30 mouse cellular contexts compared by ENCODE assay signal in the genomic region with DNA sequence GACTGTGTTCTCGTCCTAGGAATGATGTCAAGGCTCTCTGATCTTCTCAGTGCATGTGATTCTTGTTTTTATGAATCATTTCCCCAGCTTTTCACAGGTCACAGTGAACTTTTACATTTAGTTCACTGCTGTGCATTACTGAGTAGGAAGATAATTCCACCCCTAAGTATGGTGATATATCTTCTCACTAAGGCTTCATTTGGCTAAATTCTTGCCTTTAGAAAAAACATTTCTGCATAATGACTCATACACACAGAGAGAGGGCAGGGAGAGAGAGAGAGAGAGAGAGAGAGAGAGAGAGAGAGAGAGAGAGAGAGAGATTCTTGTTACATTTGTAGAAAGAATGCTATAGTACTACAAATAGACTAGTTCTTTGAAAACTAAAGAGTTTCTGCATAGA. TPM values are rescaled to one million over a fixed set of nuclear protein-coding genes. Genes with fewer than 3 reads are reported as not detected.
"Had no signal": no experiment of that assay in that cellular context is flagged by ENCODE, and none has a peak within 500 bp of the region (broad histone marks: within the 10 kb centered on the region; RNA-seq: fewer than 3 reads in every experiment).

No protein-coding gene starts in this region.

- H3K27ac ChIP-seq: embryonic facial prominence, embryonic 10.5 days; embryonic facial prominence, embryonic 12.5 days; embryonic facial prominence, embryonic 13.5 days; embryonic facial prominence, embryonic 15.5 days; forebrain, embryonic 10.5 days; forebrain, embryonic 12.5 days; forebrain, embryonic 13.5 days; forebrain, embryonic 15.5 days; gastrocnemius, adult 2 months; heart, adult 2 months had no signal

- DNase-seq: cerebellum, adult 8-10 months; cerebellum, adult 9-10 months; cerebellum, adult 9-11 months; cerebellum, postnatal 10 days; cerebellum, postnatal 14 days; cerebellum, postnatal 25 days; cerebellum, postnatal 36 days; embryo, embryonic 11 days; forebrain, postnatal 0 days; gastrocnemius, adult 2 months; gastrocnemius, postnatal 10 days; gastrocnemius, postnatal 14 days; gastrocnemius, postnatal 25 days; gastrocnemius, postnatal 36 days; heart, adult 11 months; heart, adult 18-20 months; heart, adult 2 months had no signal

- ATAC-seq: forebrain, embryonic 13.5 days; forebrain, embryonic 14.5 days; forebrain, embryonic 15.5 days; forebrain, embryonic 16.5 days; forebrain, postnatal 0 days had no signal

- H3K4me3 ChIP-seq: embryonic facial prominence, embryonic 10.5 days; embryonic facial prominence, embryonic 12.5 days; embryonic facial prominence, embryonic 13.5 days; embryonic facial prominence, embryonic 15.5 days; erythroblast, embryonic 14.5 days; forebrain, embryonic 10.5 days; forebrain, embryonic 12.5 days; forebrain, embryonic 13.5 days; forebrain, embryonic 15.5 days; gastrocnemius, adult 2 months; heart, adult 2 months had no signal

- H3K4me2 ChIP-seq: embryonic facial prominence, embryonic 12.5 days; embryonic facial prominence, embryonic 13.5 days; embryonic facial prominence, embryonic 15.5 days; forebrain, embryonic 12.5 days; forebrain, embryonic 13.5 days; forebrain, embryonic 15.5 days had no signal

- H3K4me1 ChIP-seq: embryonic facial prominence, embryonic 10.5 days; embryonic facial prominence, embryonic 12.5 days; embryonic facial prominence, embryonic 13.5 days; embryonic facial prominence, embryonic 15.5 days; forebrain, embryonic 10.5 days; forebrain, embryonic 12.5 days; forebrain, embryonic 13.5 days; forebrain, embryonic 15.5 days had no signal

- H3K9ac ChIP-seq: embryonic facial prominence, embryonic 12.5 days; embryonic facial prominence, embryonic 13.5 days; embryonic facial prominence, embryonic 15.5 days; forebrain, embryonic 12.5 days; forebrain, embryonic 13.5 days; forebrain, embryonic 15.5 days; forebrain, postnatal 0 days had no signal

- H3K9me3 ChIP-seq: embryonic facial prominence, embryonic 10.5 days; embryonic facial prominence, embryonic 12.5 days; embryonic facial prominence, embryonic 13.5 days; embryonic facial prominence, embryonic 15.5 days; forebrain, embryonic 10.5 days; forebrain, embryonic 12.5 days; forebrain, embryonic 13.5 days; forebrain, embryonic 15.5 days had no signal

- H3K36me3 ChIP-seq: embryonic facial prominence, embryonic 10.5 days; embryonic facial prominence, embryonic 12.5 days; embryonic facial prominence, embryonic 13.5 days; embryonic facial prominence, embryonic 15.5 days; forebrain, embryonic 10.5 days; forebrain, embryonic 12.5 days; forebrain, embryonic 15.5 days had no signal

- H3K27me3 ChIP-seq: embryonic facial prominence, embryonic 12.5 days; embryonic facial prominence, embryonic 13.5 days; embryonic facial prominence, embryonic 15.5 days; forebrain, embryonic 12.5 days; forebrain, embryonic 13.5 days; forebrain, embryonic 15.5 days had no signal

RNA-seq across cellular contexts. Expression of a gene that starts 33.8 kb away (rescaled TPM):
- polyA plus RNA-seq: embryonic facial prominence, embryonic 10.5 days; embryonic facial prominence, embryonic 13.5 days; embryonic facial prominence, embryonic 14.5 days; erythroblast, embryonic 14.5 days; forebrain, embryonic 10.5 days; forebrain, embryonic 14.5 days; gonadal fat pad, adult 2 months; heart, adult 2 months had no signal

RNA-seq across cellular contexts. Expression of a gene that starts 38.1 kb away (rescaled TPM):
- polyA plus RNA-seq: erythroblast, embryonic 14.5 days had no signal
